In genomic region chrX:162678820-162679219, GRCm38 (mm10) we compare ENCODE assay signal across 14 mouse cellular contexts. TPM values are rescaled to one million over a fixed set of nuclear protein-coding genes. Genes with fewer than 3 reads are reported as not detected.
A peak's percentile ranks its signal among the peaks of the same experiment; 100 is the strongest.
DNase-seq lines count a peak whose midpoint lies in the region; ATAC-seq and TF ChIP-seq lines count a peak whose summit lies in the region.
"Had no signal": no experiment of that assay in that cellular context is flagged by ENCODE, and none has a peak within 500 bp of the region (broad histone marks: within the 10 kb centered on the region; RNA-seq: fewer than 3 reads in every experiment).

No protein-coding gene starts in this region.

- no peaks in the 10 kb centered on the region for H3K9me3 ChIP-seq in heart, embryonic 11.5 days (replicated peaks; ENCODE audit: control insufficient read depth, low read length)
- no peaks in the 10 kb centered on the region for H3K9me3 ChIP-seq in MEL (replicated peaks; ENCODE audit: insufficient read depth, low read length)
- no peaks in the 10 kb centered on the region for H3K9me3 ChIP-seq in liver, embryonic 11.5 days (ENCODE audit: control insufficient read depth, low read length)
- H3K9me3 ChIP-seq: midbrain, embryonic 13.5 days had no signal

- H3K79me2 ChIP-seq in MEL (ENCODE audit: control insufficient read depth, insufficient read depth, low read length, poor library complexity): no peaks in the 10 kb centered on the region

- no peak overlapping the region for H3K9ac ChIP-seq in heart, embryonic 11.5 days (ENCODE audit: low read depth, low read length)
- H3K9ac ChIP-seq in MEL (ENCODE audit: control insufficient read depth, low read depth, low read length, poor library complexity, severe bottlenecking): no peak overlapping the region
- no peak overlapping the region for H3K9ac ChIP-seq in liver, embryonic 11.5 days (ENCODE audit: low read depth, low read length)
- H3K9ac ChIP-seq: lung, embryonic 14.5 days; midbrain, embryonic 13.5 days had no signal

- 57% methylated on average over 2 of the region's 2 CpGs for WGBS in heart, embryonic 11.5 days (ENCODE audit: insufficient replicate concordance)
- WGBS in liver, embryonic 11.5 days: 57% methylated on average over 2 of the region's 2 CpGs

- H3K27me3 ChIP-seq in heart, embryonic 11.5 days (ENCODE audit: control insufficient read depth, insufficient read depth, low read length): no peaks in the 10 kb centered on the region
- H3K27me3 ChIP-seq in MEL (ENCODE audit: control insufficient read depth in 1 of 2, insufficient read depth in 2 of 2, low read length in 2 of 2): no peaks in the 10 kb centered on the region
- H3K27me3 ChIP-seq in liver, embryonic 11.5 days (replicated peaks; ENCODE audit: control insufficient read depth, insufficient read depth, low read length): no peaks in the 10 kb centered on the region; the same call in 1 of the 2 replicates

- no peak overlapping the region for H3K4me2 ChIP-seq in heart, embryonic 11.5 days
- H3K4me2 ChIP-seq in liver, embryonic 11.5 days: peak overlapping the region; percentile 19; the same call in 1 of the 2 replicates
- H3K4me2 ChIP-seq: lung, embryonic 14.5 days; midbrain, embryonic 13.5 days had no signal

- no peak for TF ChIP-seq RAD21 in MEL (IDR thresholded peaks at IDR 0.05; ENCODE audit: low read depth, low read length)

- TF ChIP-seq POLR2A in MEL (IDR thresholded peaks at IDR 0.05; ENCODE audit: control insufficient read depth in 1 of 2, insufficient read depth in 1 of 2, low read depth in 1 of 2, low read length in 2 of 2, poor library complexity in 1 of 2): no peak

- intact Hi-C loops in heart, postnatal 36 days (cut with DNase I): no loop called here
- intact Hi-C loops in left cerebral cortex, adult 2 months (cut with DNase I): no loop called here

- no peak overlapping the region for H3K4me3 ChIP-seq in heart, embryonic 11.5 days (ENCODE audit: low read depth, low read length)
- no peak overlapping the region for H3K4me3 ChIP-seq in MEL (ENCODE audit: control insufficient read depth in 1 of 2, insufficient read depth in 1 of 2, low read depth in 2 of 2, low read length in 2 of 2)
- no peak overlapping the region for H3K4me3 ChIP-seq in liver, embryonic 11.5 days (ENCODE audit: low read depth, low read length)
- H3K4me3 ChIP-seq in left cerebral cortex, adult 2 months: no peak overlapping the region
- H3K4me3 ChIP-seq: midbrain, embryonic 13.5 days had no signal

- TF ChIP-seq CTCF in MEL (IDR thresholded peaks at IDR 0.05 in 2 of 3, conservative IDR thresholded peaks at IDR 0.05 in 1 of 3; ENCODE audit: control insufficient read depth in 1 of 3, insufficient read depth in 1 of 3, low read depth in 2 of 3, low read length in 3 of 3, poor library complexity in 1 of 3, severe bottlenecking in 1 of 3): no peak
- no peak for TF ChIP-seq CTCF in left cerebral cortex, adult 2 months (IDR thresholded peaks at IDR 0.05)

- no peaks in the 10 kb centered on the region for H3K4me1 ChIP-seq in heart, embryonic 11.5 days (ENCODE audit: control insufficient read depth, insufficient read depth, low read length)
- H3K4me1 ChIP-seq in MEL (ENCODE audit: control insufficient read depth in 1 of 2, insufficient read depth in 2 of 2, low read length in 2 of 2): peaks cover 7 to 19% of the 10 kb centered on the region in 2 experiments
- peaks cover 11% of the 10 kb centered on the region; the same call in 1 of the 2 replicates for H3K4me1 ChIP-seq in liver, embryonic 11.5 days (replicated peaks; ENCODE audit: control insufficient read depth, insufficient read depth, low read length)
- H3K4me1 ChIP-seq: midbrain, embryonic 13.5 days had no signal

- H3K36me3 ChIP-seq in heart, embryonic 11.5 days (ENCODE audit: control insufficient read depth, insufficient read depth, low read length): no peaks in the 10 kb centered on the region
- peaks cover 0 to 17% of the 10 kb centered on the region in 2 experiments; a peak in 2 of 4 replicates for H3K36me3 ChIP-seq in MEL (ENCODE audit: control insufficient read depth in 1 of 2, insufficient read depth in 2 of 2, low read length in 2 of 2)
- H3K36me3 ChIP-seq in liver, embryonic 11.5 days (ENCODE audit: control insufficient read depth, insufficient read depth, low read length): no peaks in the 10 kb centered on the region
- H3K36me3 ChIP-seq: midbrain, embryonic 13.5 days had no signal

- DNase-seq in heart, postnatal 36 days: no peak
- peak; percentile 85 for DNase-seq in MEL (ENCODE audit: low read depth, low spot score)
- peak; percentile 31 for DNase-seq in liver, embryonic 11.5 days (ENCODE audit: low spot score)
- no peak for DNase-seq in frontal cortex, postnatal 25 days (ENCODE audit: low spot score in 2 of 2)
- DNase-seq in left cerebral cortex, adult 2 months (ENCODE audit: extremely low spot score in 1 of 2, low spot score in 2 of 2): no peak
- DNase-seq in frontal cortex, postnatal 10 days (ENCODE audit: low spot score in 2 of 2): no peak
- DNase-seq: adrenal gland, adult 8-10 months; cerebellum, adult 2 months; left cerebral cortex, postnatal 4 days; lung, embryonic 14.5 days; lung, postnatal 4 days had no signal

- peak; percentile 86 for ATAC-seq in heart, embryonic 11.5 days (replicated peaks; ENCODE audit: insufficient number of reproducible peaks, low FRiP score, low TSS enrichment)
- ATAC-seq in liver, embryonic 11.5 days (replicated peaks; ENCODE audit: low FRiP score): peak; percentile 99
- peak; percentile 95 for ATAC-seq in megakaryocyte progenitor cell, adult 5-6 weeks (replicated peaks; ENCODE audit: poor library complexity)
- ATAC-seq: midbrain, embryonic 13.5 days had no signal

- no peak overlapping the region for H3K27ac ChIP-seq in heart, embryonic 11.5 days (ENCODE audit: low read depth, low read length)
- H3K27ac ChIP-seq in MEL (ENCODE audit: control insufficient read depth, low read depth, low read length): peak overlapping the region; percentile 5
- peak overlapping the region; percentile 75; the same call in 1 of the 2 replicates for H3K27ac ChIP-seq in liver, embryonic 11.5 days (ENCODE audit: low read depth, low read length)
- no peak overlapping the region for H3K27ac ChIP-seq in left cerebral cortex, adult 2 months
- H3K27ac ChIP-seq: midbrain, embryonic 13.5 days had no signal

- peak; percentile 86 to 95 for TF ChIP-seq EP300 in MEL (IDR thresholded peaks at IDR 0.05; ENCODE audit: low read depth in 1 of 2, low read length in 2 of 2)

TF ChIP-seq in MEL, 35 proteins besides CTCF, POLR2A, EP300 and RAD21 (continues in another document):
- TF ChIP-seq UBTF (IDR thresholded peaks at IDR 0.05; ENCODE audit: borderline replicate concordance, insufficient read depth, low read depth, low read length) (no peak), BHLHE40 (IDR thresholded peaks at IDR 0.05; ENCODE audit: borderline replicate concordance, low read depth, low read length) (peak; percentile 45; the same call in 1 of the 2 replicates), HCFC1 (IDR thresholded peaks at IDR 0.05; ENCODE audit: low read depth, low read length) (peak; percentile 41; the same call in 1 of the 2 replicates), CHD2 (IDR thresholded peaks at IDR 0.05; ENCODE audit: low read length) (no peak), MAFK (IDR thresholded peaks at IDR 0.05; ENCODE audit: borderline replicate concordance, low read depth, low read length) (peak; percentile 51; the same call in 1 of the 2 replicates), GATA1 (IDR thresholded peaks at IDR 0.05; ENCODE audit: low read depth, low read length) (peak; percentile 92), MYB (IDR thresholded peaks at IDR 0.05; ENCODE audit: low read depth, low read length) (peak; percentile 58; the same call in 1 of the 2 replicates), MAZ (IDR thresholded peaks at IDR 0.05; ENCODE audit: low read depth, low read length) (peak; percentile 86), ZNF384 (IDR thresholded peaks at IDR 0.05; ENCODE audit: low read depth, low read length) (peak; percentile 85), CHD1 (IDR thresholded peaks at IDR 0.05; ENCODE audit: low read depth, low read length) (no peak), ZMIZ1 (IDR thresholded peaks at IDR 0.05; ENCODE audit: low read depth, low read length) (no peak), NRF1 (IDR thresholded peaks at IDR 0.05; ENCODE audit: insufficient read depth, low read depth, low read length, poor library complexity, severe bottlenecking) (no peak), GABPA (IDR thresholded peaks at IDR 0.05; ENCODE audit: low read depth, low read length) (no peak), ZC3H11A (IDR thresholded peaks at IDR 0.05; ENCODE audit: low read depth, low read length) (no peak), E2F4 (IDR thresholded peaks at IDR 0.05; ENCODE audit: borderline replicate concordance, low read depth, low read length) (no peak), SIN3A (IDR thresholded peaks at IDR 0.05; ENCODE audit: low read length) (peak; percentile 53), ELF1 (IDR thresholded peaks at IDR 0.05; ENCODE audit: low read depth, low read length) (no peak; the same call in 1 of the 2 replicates), ETS1 (IDR thresholded peaks at IDR 0.05; ENCODE audit: low read depth, low read length) (peak; percentile 93), JUND (IDR thresholded peaks at IDR 0.05; ENCODE audit: low read depth, low read length) (peak; percentile 98), USF2 (IDR thresholded peaks at IDR 0.05; ENCODE audit: borderline replicate concordance in 1 of 2, insufficient read depth in 1 of 2, low read depth in 1 of 2, low read length in 2 of 2) (no peak), MYC (IDR thresholded peaks at IDR 0.05; ENCODE audit: low read depth, low read length) (peak; percentile 18; the same call in 1 of the 2 replicates), TCF12 (IDR thresholded peaks at IDR 0.05; ENCODE audit: low read depth, low read length) (peak; percentile 97), USF1 (IDR thresholded peaks at IDR 0.05; ENCODE audit: low read depth, low read length) (no peak), MXI1 (IDR thresholded peaks at IDR 0.05; ENCODE audit: low read depth, low read length) (no peak), POLR2AphosphoS5 (IDR thresholded peaks at IDR 0.05; ENCODE audit: borderline replicate concordance, low read depth, low read length) (no peak), TAL1 (IDR thresholded peaks at IDR 0.05; ENCODE audit: low read length) (peak; percentile 85)

RNA-seq across cellular contexts. Expression of gene Reps2, which starts 35.4 kb away (rescaled TPM):
- polyA plus RNA-seq in heart, embryonic 11.5 days (2014; fragmentation: Nextera tagmentation; extraction: Ambion mirVana): 0.36 and 0.61 TPM in 2 replicates
- 1 to 10 TPM; 1.3 to 2.0 TPM for total RNA-seq in heart, postnatal 36 days (2021)
- total RNA-seq in MEL (2012; rRNA removed): 2.1 and 2.2 TPM in 2 replicates
- polyA plus RNA-seq in MEL (2012; ENCODE audit: insufficient read depth in 1 of 2, insufficient read length in 2 of 2, low read depth in 1 of 2, low replicate concordance in 2 of 2, missing spikeins in 1 of 2): 1 to 10 TPM in 1 of 2 experiments, not detected in 1; 2.8 TPM
- polyA plus RNA-seq in liver, embryonic 11.5 days (2014; fragmentation: Nextera tagmentation; extraction: Ambion mirVana): 1.9 and 2.6 TPM in 2 replicates
- 2.0 and 2.5 TPM in 2 replicates for total RNA-seq in megakaryocyte progenitor cell, adult 5-6 weeks (2015)
- 0.71 and 1.3 TPM in 2 replicates for total RNA-seq in megakaryocyte progenitor cell, adult 5-6 weeks (2017)
- total RNA-seq in left cerebral cortex, adult 2 months (2021): 100 to 1,000 TPM; 147 to 153 TPM

Comparison
In these comparisons a context has a peak if more than half of its experiments do, and no peak if none do; other contexts are left out.
1. H3K27ac ChIP-seq: peak in MEL (single experiment) and liver, embryonic 11.5 days (single experiment); none in heart, embryonic 11.5 days (single experiment) and left cerebral cortex, adult 2 months (single experiment).
2. DNase-seq: peak in MEL (single experiment) and liver, embryonic 11.5 days (single experiment); none in heart, postnatal 36 days (0 of 2), frontal cortex, postnatal 25 days (0 of 2), left cerebral cortex, adult 2 months (0 of 2) and frontal cortex, postnatal 10 days (0 of 2).
3. RNA of gene Reps2, which starts 35.4 kb away (total RNA-seq): 147 to 153 TPM in left cerebral cortex, adult 2 months; 0.71 to 2.5 TPM in megakaryocyte progenitor cell, adult 5-6 weeks, 2.1 to 2.2 TPM in MEL and 1.3 to 2.0 TPM in heart, postnatal 36 days; every median in the first group is over 10 times any median in the second.
4. Peak in every context shown above with its lines, with median percentiles within 50 percentile points of each other: ATAC-seq.